Mouse (Mus musculus): ENCODE measurements at regions not wholly inside any gene's neighbourhood (a gene's known extent, or its start where the extent isn't known, plus 50 kb on each side); places are given as distances from the start of the nearest gene placed in this dataset.

- Histone ChIP-seq H3K27ac (ENCODE audit: control insufficient read depth, low read depth, low read length) (no peak overlapping the region), H3K4me3 (ENCODE audit: control insufficient read depth in 1 of 2, insufficient read depth in 1 of 2, low read depth in 2 of 2, low read length in 2 of 2) (no peak overlapping the region), H3K4me1 (ENCODE audit: control insufficient read depth in 1 of 2, insufficient read depth in 2 of 2, low read length in 2 of 2) (no peaks in the 10 kb centered on the region), H3K9ac (ENCODE audit: control insufficient read depth, low read depth, low read length, poor library complexity, severe bottlenecking) (no peak overlapping the region), H3K79me2 (ENCODE audit: control insufficient read depth, insufficient read depth, low read length, poor library complexity) (no peaks in the 10 kb centered on the region), H3K27me3 (ENCODE audit: control insufficient read depth in 1 of 2, insufficient read depth in 2 of 2, low read length in 2 of 2) (no peaks in the 10 kb centered on the region), H3K9me3 (replicated peaks; ENCODE audit: insufficient read depth, low read length) (no peaks in the 10 kb centered on the region), H3K36me3 (ENCODE audit: control insufficient read depth in 1 of 2, insufficient read depth in 2 of 2, low read length in 2 of 2) (no peaks in the 10 kb centered on the region)
- no peak for DNase-seq (ENCODE audit: low read depth, low spot score)
- TF ChIP-seq MAX (IDR thresholded peaks at IDR 0.05; ENCODE audit: low read length) (no peak), MAFK (IDR thresholded peaks at IDR 0.05; ENCODE audit: borderline replicate concordance, low read depth, low read length) (no peak), UBTF (IDR thresholded peaks at IDR 0.05; ENCODE audit: borderline replicate concordance, insufficient read depth, low read depth, low read length) (no peak), SMC3 (IDR thresholded peaks at IDR 0.05; ENCODE audit: low read depth, low read length) (no peak), NELFE (IDR thresholded peaks at IDR 0.05; ENCODE audit: low read depth, low read length) (no peak), GATA1 (IDR thresholded peaks at IDR 0.05; ENCODE audit: low read depth, low read length) (no peak), ZNF384 (IDR thresholded peaks at IDR 0.05; ENCODE audit: low read depth, low read length) (no peak), E2F4 (IDR thresholded peaks at IDR 0.05; ENCODE audit: borderline replicate concordance, low read depth, low read length) (no peak), BHLHE40 (IDR thresholded peaks at IDR 0.05; ENCODE audit: borderline replicate concordance, low read depth, low read length) (no peak), ZC3H11A (IDR thresholded peaks at IDR 0.05; ENCODE audit: low read depth, low read length) (no peak), RAD21 (IDR thresholded peaks at IDR 0.05; ENCODE audit: low read depth, low read length) (no peak), CHD2 (IDR thresholded peaks at IDR 0.05; ENCODE audit: low read length) (no peak), USF1 (IDR thresholded peaks at IDR 0.05; ENCODE audit: low read depth, low read length) (no peak), ZMIZ1 (IDR thresholded peaks at IDR 0.05; ENCODE audit: low read depth, low read length) (no peak), HCFC1 (IDR thresholded peaks at IDR 0.05; ENCODE audit: low read depth, low read length) (no peak)
Measured at GRCm38 (mm10) chr9:83704186-83704585, 101.9 kb downstream of the Elovl4 start.

- TF ChIP-seq RCOR1 (IDR thresholded peaks at IDR 0.05; ENCODE audit: low read depth, low read length) (no peak), EP300 (IDR thresholded peaks at IDR 0.05; ENCODE audit: low read depth in 1 of 2, low read length in 2 of 2) (no peak), JUND (IDR thresholded peaks at IDR 0.05; ENCODE audit: low read depth, low read length) (no peak), GATA1 (IDR thresholded peaks at IDR 0.05; ENCODE audit: low read depth, low read length) (no peak), POLR2A (IDR thresholded peaks at IDR 0.05; ENCODE audit: control insufficient read depth in 1 of 2, insufficient read depth in 1 of 2, low read depth in 1 of 2, low read length in 2 of 2, poor library complexity in 1 of 2) (no peak), USF2 (IDR thresholded peaks at IDR 0.05; ENCODE audit: borderline replicate concordance in 1 of 2, insufficient read depth in 1 of 2, low read depth in 1 of 2, low read length in 2 of 2) (no peak), ZNF384 (IDR thresholded peaks at IDR 0.05; ENCODE audit: low read depth, low read length) (no peak), MAFK (IDR thresholded peaks at IDR 0.05; ENCODE audit: borderline replicate concordance, low read depth, low read length) (no peak), TBP (IDR thresholded peaks at IDR 0.05; ENCODE audit: low read depth, low read length) (no peak), HCFC1 (IDR thresholded peaks at IDR 0.05; ENCODE audit: low read depth, low read length) (no peak), ZMIZ1 (IDR thresholded peaks at IDR 0.05; ENCODE audit: low read depth, low read length) (no peak), SIN3A (IDR thresholded peaks at IDR 0.05; ENCODE audit: low read length) (no peak), UBTF (IDR thresholded peaks at IDR 0.05; ENCODE audit: borderline replicate concordance, insufficient read depth, low read depth, low read length) (no peak), CTCF (IDR thresholded peaks at IDR 0.05 in 2 of 3, conservative IDR thresholded peaks at IDR 0.05 in 1 of 3; ENCODE audit: control insufficient read depth in 1 of 3, insufficient read depth in 1 of 3, low read depth in 2 of 3, low read length in 3 of 3, poor library complexity in 1 of 3, severe bottlenecking in 1 of 3) (no peak), ETS1 (IDR thresholded peaks at IDR 0.05; ENCODE audit: low read depth, low read length) (no peak), MAX (IDR thresholded peaks at IDR 0.05; ENCODE audit: low read length) (no peak), CHD2 (IDR thresholded peaks at IDR 0.05; ENCODE audit: low read length) (no peak)
- Histone ChIP-seq H3K4me1 (ENCODE audit: control insufficient read depth in 1 of 2, insufficient read depth in 2 of 2, low read length in 2 of 2) (no peaks in the 10 kb centered on the region), H3K79me2 (ENCODE audit: control insufficient read depth, insufficient read depth, low read length, poor library complexity) (no peaks in the 10 kb centered on the region), H3K9ac (ENCODE audit: control insufficient read depth, low read depth, low read length, poor library complexity, severe bottlenecking) (no peak overlapping the region), H3K4me3 (ENCODE audit: control insufficient read depth in 1 of 2, insufficient read depth in 1 of 2, low read depth in 2 of 2, low read length in 2 of 2) (no peak overlapping the region), H3K36me3 (ENCODE audit: control insufficient read depth in 1 of 2, insufficient read depth in 2 of 2, low read length in 2 of 2) (no peaks in the 10 kb centered on the region), H3K27ac (ENCODE audit: control insufficient read depth, low read depth, low read length) (no peak overlapping the region), H3K27me3 (ENCODE audit: control insufficient read depth in 1 of 2, insufficient read depth in 2 of 2, low read length in 2 of 2) (no peaks in the 10 kb centered on the region), H3K9me3 (replicated peaks; ENCODE audit: insufficient read depth, low read length) (no peaks in the 10 kb centered on the region)
- DNase-seq (ENCODE audit: low read depth, low spot score), result no peak
Measured at GRCm38 (mm10) chr9:83700916-83701315, 105.2 kb downstream of the Elovl4 start.

Data from MEL (cell line).